Mouse (Mus musculus): Measurements from ENCODE around the gene Dennd1b. TPM values are rescaled to one million over a fixed set of nuclear protein-coding genes. Genes with fewer than 3 reads are reported as not detected.
A peak's percentile ranks its signal among the peaks of the same experiment; 100 is the strongest.

The Dennd1b gene
- total RNA-seq, 2 experiments from 2014 or later, result 25.4 to 25.7 TPM

- DNase-seq (ENCODE audit: low spot score in 2 of 2), result no peak
These were observed 211.0 kb downstream of the Dennd1b start for GRCm38 (mm10) chr1:139174058-139174832.

GRCm38 (mm10) chr1:139179707-139180106 is 216.5 kb downstream of the Dennd1b start:
- DNase-seq (ENCODE audit: low spot score in 2 of 2), result no peak

GRCm38 (mm10) chr1:139180481-139181149 is 217.4 kb downstream of the Dennd1b start:
- DNase-seq (ENCODE audit: low spot score in 2 of 2), result no peak

- peak in 1 of 2 experiments; percentile 57 for DNase-seq (ENCODE audit: low spot score in 2 of 2)
These were observed 229.4 kb downstream of the Dennd1b start for GRCm38 (mm10) chr1:139192635-139193034.

GRCm38 (mm10) chr1:139194011-139194410 is 230.8 kb downstream of the Dennd1b start:
- DNase-seq (ENCODE audit: low spot score in 2 of 2), result no peak

GRCm38 (mm10) chr1:139194428-139195028 is 231.3 kb downstream of the Dennd1b start:
- DNase-seq (ENCODE audit: low spot score in 2 of 2), result no peak

- DNase-seq (ENCODE audit: low spot score in 2 of 2), result peak in 1 of 2 experiments; percentile 49
These were observed 239.8 kb downstream of the Dennd1b start for GRCm38 (mm10) chr1:139203026-139203425.

- no peak for DNase-seq (ENCODE audit: low spot score in 2 of 2)
These were observed 243.0 kb downstream of the Dennd1b start for GRCm38 (mm10) chr1:139206259-139206658.

- peak in 1 of 2 experiments; percentile 40 for DNase-seq (ENCODE audit: low spot score in 2 of 2)
These were observed 246.6 kb downstream of the Dennd1b start for GRCm38 (mm10) chr1:139209796-139210195.

- no peak for DNase-seq (ENCODE audit: low spot score in 2 of 2)
These were observed 247.3 kb downstream of the Dennd1b start for GRCm38 (mm10) chr1:139210505-139210904.

- no peak for DNase-seq (ENCODE audit: low spot score in 2 of 2)
These were observed 252.1 kb downstream of the Dennd1b start for GRCm38 (mm10) chr1:139215311-139215710.

- no peak for DNase-seq (ENCODE audit: low spot score in 2 of 2)
These were observed 260.6 kb downstream of the Dennd1b start for GRCm38 (mm10) chr1:139223804-139224203.

- DNase-seq (ENCODE audit: low spot score in 2 of 2), result no peak
These were observed 261.2 kb downstream of the Dennd1b start for GRCm38 (mm10) chr1:139224309-139224949.

Other genes starting within 250 kb of the Dennd1b start
- gene Lhx9, start 114.9 kb upstream of the Dennd1b start, total RNA-seq (2021), result 10 to 100 TPM; 13.5 to 15.1 TPM
- 10 to 100 TPM; 19.9 to 24.3 TPM for gene 2310009B15Rik, start 106.6 kb upstream of the Dennd1b start, total RNA-seq (2021)

Data from layer of hippocampus, postnatal 14 days (tissue).